Mouse (Mus musculus): Measurements from ENCODE around the gene Nrd1.

The Nrd1 gene

GRCm38 (mm10) chr4:108999999-109000950, at the start of gene Nrd1:
Gene Nrd1, plus strand, starts transcription at chr4:109000655.
- DNase-seq = peak; percentile 99

GRCm38 (mm10) chr4:108951663-108952062, 48.8 kb upstream of the Nrd1 start:
- no peak for DNase-seq

GRCm38 (mm10) chr4:108959696-108960095, 40.8 kb upstream of the Nrd1 start:
- DNase-seq = no peak

- DNase-seq = no peak
These were observed 39.6 kb upstream of the Nrd1 start for GRCm38 (mm10) chr4:108960619-108961460.

- DNase-seq = no peak
These were observed 37.4 kb upstream of the Nrd1 start for GRCm38 (mm10) chr4:108963017-108963416.

GRCm38 (mm10) chr4:108969517-108969916, 30.9 kb upstream of the Nrd1 start:
- DNase-seq = no peak

- no peak for DNase-seq
These were observed 29.4 kb upstream of the Nrd1 start for GRCm38 (mm10) chr4:108971054-108971453.

- DNase-seq = no peak
These were observed 23.9 kb upstream of the Nrd1 start for GRCm38 (mm10) chr4:108976458-108977071.

GRCm38 (mm10) chr4:108986833-108987472, 13.5 kb upstream of the Nrd1 start:
- no peak for DNase-seq

- DNase-seq = no peak
These were observed 13.0 kb upstream of the Nrd1 start for GRCm38 (mm10) chr4:108987473-108987842.

GRCm38 (mm10) chr4:108989430-108989829, 11.0 kb upstream of the Nrd1 start:
- DNase-seq = no peak

GRCm38 (mm10) chr4:108990032-108990431, 10.4 kb upstream of the Nrd1 start:
- no peak for DNase-seq

- no peak for DNase-seq
These were observed 9.9 kb upstream of the Nrd1 start for GRCm38 (mm10) chr4:108990571-108990970.

GRCm38 (mm10) chr4:108991811-108992210, 8.6 kb upstream of the Nrd1 start:
- DNase-seq = no peak

- no peak for DNase-seq
These were observed 7.5 kb upstream of the Nrd1 start for GRCm38 (mm10) chr4:108992978-108993377.

- no peak for DNase-seq
These were observed 506 bp downstream of the Nrd1 start for GRCm38 (mm10) chr4:109000961-109001360.

GRCm38 (mm10) chr4:109008046-109008445, 7.6 kb downstream of the Nrd1 start:
- no peak for DNase-seq

- DNase-seq = no peak
These were observed 13.6 kb downstream of the Nrd1 start for GRCm38 (mm10) chr4:109014091-109014490.

GRCm38 (mm10) chr4:109017441-109017840, 17.0 kb downstream of the Nrd1 start:
- no peak for DNase-seq

- DNase-seq = no peak
These were observed 18.8 kb downstream of the Nrd1 start for GRCm38 (mm10) chr4:109019301-109019700.

- DNase-seq = no peak
These were observed 21.5 kb downstream of the Nrd1 start for GRCm38 (mm10) chr4:109021976-109022375.

GRCm38 (mm10) chr4:109025061-109025460, 24.6 kb downstream of the Nrd1 start:
- DNase-seq = no peak

- no peak for DNase-seq
These were observed 26.1 kb downstream of the Nrd1 start for GRCm38 (mm10) chr4:109026543-109026942.

Measured in thymus, postnatal 25 days (tissue).